Mouse (Mus musculus) olfactory bulb, adult 2 months (tissue): Measurements from ENCODE around the gene Padi1. TPM values are rescaled to one million over a fixed set of nuclear protein-coding genes. Genes with fewer than 3 reads are reported as not detected.

ENCODE experiments used
- H3K27ac ChIP-seq: fragments of 200-500 bp; 2 replicates; pipeline ENCODE4 v1.5.1; 2012; ENCODE audit warnings: low read depth, low read length; ENCODE audit not compliant: insufficient read depth
- H3K4me1 ChIP-seq: fragments of 200-500 bp; 2 replicates; pipeline ENCODE4 v1.6.1; 2012; ENCODE audit warnings: low read length; ENCODE audit not compliant: control insufficient read depth, insufficient read depth
- H3K4me3 ChIP-seq: fragments of 200-500 bp; 2 replicates; pipeline ENCODE4 v1.5.1; 2012; ENCODE audit warnings: mild to moderate bottlenecking, low read depth, low read length, moderate library complexity; ENCODE audit not compliant: insufficient read depth
- CTCF ChIP-seq: fragments of 200-500 bp; IDR thresholded peaks from 2 replicates; pipeline ENCODE4 v1.5.1; 2012; ENCODE audit warnings: low read depth, mild to moderate bottlenecking, low read length, moderate library complexity; ENCODE audit not compliant: insufficient read depth
- POLR2A ChIP-seq: fragments of 200-500 bp; IDR thresholded peaks from 2 replicates; pipeline ENCODE4 v1.6.1; 2012; ENCODE audit warnings: mild to moderate bottlenecking, low read depth, low read length, moderate library complexity; ENCODE audit not compliant: insufficient read depth
- WGBS: fragments of 180-500 bp; shearing (Covaris S2); methylation state at CpG from one replicate; pipeline ENCODE4 v1.1.7; 2018; 5-methylcytosine and 5-hydroxymethylcytosine counted together
- polyA plus RNA-seq: library from polyadenylated mRNA; stranded (reverse); fragments of >200 nt; gene quantifications from 2 replicates; pipeline ENCODE4 v1.2.4, GENCODE M21; 2012; ENCODE audit warnings: low replicate concordance; ENCODE audit not compliant: missing spikeins, insufficient read depth, insufficient read length

Padi1 gene
- polyA plus RNA-seq, 1 experiment = not detected

DNA sequence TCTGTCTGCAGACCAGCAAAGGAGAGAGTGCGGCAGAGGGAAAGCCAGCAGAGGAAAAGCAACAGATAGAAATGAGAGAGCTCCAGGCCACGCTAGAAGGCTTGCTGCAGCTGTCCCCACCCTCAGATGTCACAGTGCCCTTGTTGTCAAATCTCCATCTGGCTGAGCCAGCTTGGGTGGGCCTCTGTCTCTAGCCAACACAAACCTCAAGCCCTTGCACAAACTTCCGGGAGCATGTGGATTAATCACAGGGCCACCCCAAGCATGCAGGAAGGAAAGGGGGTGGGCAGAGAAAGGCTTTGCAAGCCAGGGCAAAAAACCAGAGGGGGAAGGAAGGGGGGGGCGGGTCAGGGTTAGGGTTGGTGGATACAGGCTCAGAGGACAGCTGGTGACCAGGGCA lies 58.2 kb downstream of the Padi1 start:
- WGBS = 75% methylated on average over 4 of the region's 4 CpGs
- 0 out of 2 replicates have a peak, but pooled peaks cover 2% of the 10 kb centered on the region for H3K4me1 ChIP-seq
- TF ChIP-seq CTCF = no peak
- TF ChIP-seq POLR2A = no peak

DNA sequence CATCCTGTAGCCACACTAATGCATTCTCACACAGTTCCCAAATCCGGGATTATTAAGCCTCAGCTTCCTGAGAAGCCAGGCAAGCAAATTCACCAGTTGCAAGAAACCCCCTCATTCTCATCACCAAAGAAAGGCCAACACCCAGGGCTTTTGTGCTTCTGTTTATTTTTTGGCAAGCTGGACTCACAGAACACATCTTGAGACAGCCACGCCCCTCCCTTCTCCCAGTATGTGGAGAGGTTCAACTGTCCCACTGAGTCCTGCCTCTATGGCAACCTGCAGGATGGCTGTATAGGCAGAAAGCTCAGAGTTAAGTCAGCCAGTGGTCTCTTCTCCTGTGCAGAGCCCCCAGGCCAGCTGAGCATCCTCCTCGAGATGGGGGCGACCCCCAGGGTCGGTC lies 60.4 kb downstream of the Padi1 start:
- Histone ChIP-seq H3K27ac (no peak overlapping the region), H3K4me3 (no peak overlapping the region), H3K4me1 (0 out of 2 replicates have a peak, but pooled peaks cover 2% of the 10 kb centered on the region)
- TF ChIP-seq CTCF (no peak), POLR2A (no peak)
- WGBS = 84% methylated on average over 5 of the region's 5 CpGs

More for the DNA sequence above, 58.2 kb downstream of the Padi1 start:
- Histone ChIP-seq H3K4me3 (no peak overlapping the region), H3K27ac (no peak overlapping the region)

GRCm38 (mm10) chr4:140784292-140784945 lies 61.2 kb downstream of the Padi1 start:
- 97% methylated on average over 9 of the region's 9 CpGs for WGBS
- 0 out of 2 replicates have a peak, but pooled peaks cover 2% of the 10 kb centered on the region for H3K4me1 ChIP-seq
- H3K4me3 ChIP-seq = no peak overlapping the region
- no peak for TF ChIP-seq POLR2A
- TF ChIP-seq CTCF = no peak
- H3K27ac ChIP-seq = no peak overlapping the region

- 90% methylated on average over 9 of the region's 9 CpGs for WGBS
- Histone ChIP-seq H3K4me1 (no peaks in the 10 kb centered on the region), H3K27ac (no peak overlapping the region), H3K4me3 (no peak overlapping the region)
- no peak for TF ChIP-seq POLR2A
- no peak for TF ChIP-seq CTCF
These were observed 62.8 kb downstream of the Padi1 start for GRCm38 (mm10) chr4:140782821-140783220.

DNA sequence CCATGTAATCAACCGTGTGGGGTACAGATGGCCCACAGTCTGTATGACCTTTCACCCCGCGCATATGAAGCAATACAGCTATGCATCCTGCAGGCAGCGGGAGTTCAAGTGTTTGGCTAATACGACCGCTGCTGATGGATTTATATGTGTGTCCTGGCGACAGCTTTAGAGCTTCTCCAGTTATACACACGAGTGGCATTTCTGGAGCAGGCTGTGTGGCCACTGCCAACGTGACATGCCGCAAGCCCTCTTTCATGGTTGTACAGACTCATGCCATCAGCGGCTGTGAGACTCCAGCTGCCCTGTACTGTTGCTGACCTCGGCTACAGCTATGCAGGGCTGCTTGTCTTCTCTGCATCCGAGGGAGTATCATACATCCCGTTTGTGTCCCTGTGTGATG lies 65.1 kb downstream of the Padi1 start:
- Histone ChIP-seq H3K4me1 (peaks cover 7% of the 10 kb centered on the region), H3K4me3 (no peak overlapping the region), H3K27ac (no peak overlapping the region)
- 90% methylated on average over 14 of the region's 14 CpGs for WGBS
- TF ChIP-seq POLR2A (no peak), CTCF (no peak)

- H3K4me3 ChIP-seq = no peak overlapping the region
- TF ChIP-seq POLR2A (no peak), CTCF (no peak)
- peaks cover 7% of the 10 kb centered on the region for H3K4me1 ChIP-seq
- 48% methylated on average over 19 of the region's 19 CpGs for WGBS
- no peak overlapping the region for H3K27ac ChIP-seq
These were observed 65.7 kb downstream of the Padi1 start for GRCm38 (mm10) chr4:140779803-140780397.

GRCm38 (mm10) chr4:140776623-140777022 lies 69.0 kb downstream of the Padi1 start:
- WGBS = 81% methylated on average over 13 of the region's 13 CpGs
- H3K4me1 ChIP-seq = peaks cover 7% of the 10 kb centered on the region
- H3K27ac ChIP-seq = no peak overlapping the region

GRCm38 (mm10) chr4:140775876-140776275 lies 69.7 kb downstream of the Padi1 start:
- H3K4me1 ChIP-seq = peaks cover 7% of the 10 kb centered on the region
- WGBS = 64% methylated on average over 10 of the region's 10 CpGs
- no peak overlapping the region for H3K27ac ChIP-seq
- H3K4me3 ChIP-seq = no peak overlapping the region
- TF ChIP-seq CTCF = no peak
- TF ChIP-seq POLR2A = no peak

More at GRCm38 (mm10) chr4:140776623-140777022, 69.0 kb downstream of the Padi1 start:
- no peak for TF ChIP-seq CTCF
- no peak for TF ChIP-seq POLR2A
- no peak overlapping the region for H3K4me3 ChIP-seq

DNA sequence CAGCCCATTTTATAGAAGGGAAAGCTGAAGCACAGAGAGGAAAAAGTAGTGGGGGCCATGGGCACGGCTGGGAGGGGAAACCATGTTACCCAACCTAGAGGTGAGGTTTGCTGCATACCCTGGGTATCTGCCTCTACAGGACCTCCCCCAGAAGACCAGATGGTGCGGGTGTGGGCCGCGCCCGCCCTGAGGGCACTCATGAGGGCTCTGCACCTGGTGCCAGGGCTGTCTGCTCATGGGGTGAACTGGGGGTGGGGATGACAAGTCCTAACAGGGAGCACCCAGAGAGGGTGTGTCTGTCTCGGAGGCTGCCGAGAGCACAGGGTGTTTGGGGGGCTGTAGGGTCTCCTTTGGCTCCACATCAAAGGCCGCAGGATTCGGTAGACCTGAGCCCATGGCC lies 70.7 kb downstream of the Padi1 start:
- TF ChIP-seq CTCF (no peak), POLR2A (no peak)
- Histone ChIP-seq H3K4me1 (peaks cover 7% of the 10 kb centered on the region), H3K4me3 (no peak overlapping the region), H3K27ac (no peak overlapping the region)
- 87% methylated on average over 9 of the region's 9 CpGs for WGBS
